Mouse (Mus musculus) induced T-regulatory cell, adult 2 months (primary cell): Measurements from ENCODE around the gene Otud7a.
"Not testable (repeated sequence)": the region's sequence is repeated elsewhere in the genome, so short reads cannot be mapped to it uniquely, and the experiment has no call there.

Source experiments
- DNase-seq: peaks from one replicate; pipeline ENCODE4 v3.0.0-alpha.2; 2012; ENCODE audit warnings: low read depth

Gene Otud7a

DNA sequence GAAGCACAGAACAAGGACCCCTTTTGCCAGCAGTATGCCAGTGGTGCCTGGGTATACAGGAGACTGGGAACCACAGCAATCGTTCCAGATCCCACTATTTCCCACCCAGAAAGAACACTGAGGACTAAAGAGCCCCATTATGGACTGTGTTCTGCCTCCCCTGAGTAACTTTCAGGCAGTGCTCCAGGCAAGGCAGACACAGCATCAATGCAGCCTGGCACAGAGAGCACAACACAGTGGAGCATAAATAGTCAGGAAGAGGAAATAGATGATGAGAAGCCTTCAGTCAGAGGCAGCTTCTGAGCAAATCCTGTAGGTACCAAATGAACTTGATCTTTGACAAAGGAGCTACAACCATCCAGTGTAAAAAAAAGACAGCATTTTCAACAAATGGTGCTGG is 115.1 kb downstream of the Otud7a start:
- no peak for DNase-seq

GRCm38 (mm10) chr7:63583310-63583709 is 138.8 kb downstream of the Otud7a start:
- no peak for DNase-seq

DNA sequence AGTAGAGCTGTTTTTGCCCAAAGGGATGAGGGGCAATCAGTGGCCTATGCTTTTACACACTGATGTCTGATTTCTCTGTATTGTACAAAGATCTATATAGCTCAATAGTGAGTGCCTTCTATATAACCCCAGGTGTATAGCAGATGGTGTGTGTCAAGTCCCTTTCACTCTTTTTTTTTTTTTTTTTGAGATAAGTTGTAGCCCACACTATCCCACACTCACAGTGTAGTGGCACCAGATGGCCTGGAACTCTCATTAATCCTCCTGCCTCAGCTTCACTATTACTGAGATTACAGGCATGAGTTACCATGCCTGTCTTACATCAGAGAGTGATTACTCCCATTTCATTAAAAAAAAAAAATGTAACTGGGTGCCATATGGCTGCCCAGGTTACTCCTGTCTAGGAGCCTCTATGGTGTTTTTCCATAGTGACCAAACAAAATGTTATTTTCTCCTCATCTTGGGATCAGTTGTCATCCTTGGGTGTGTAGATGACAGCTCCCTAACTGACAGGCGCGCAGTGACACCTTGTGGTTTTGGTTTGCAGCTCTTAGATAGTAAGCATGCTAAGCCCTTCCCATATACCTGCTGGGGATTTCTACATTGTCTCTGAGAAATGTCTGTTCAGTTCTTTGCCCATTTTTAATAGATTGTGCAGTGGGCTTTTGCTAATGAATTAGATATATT is 141.8 kb downstream of the Otud7a start:
- no peak for DNase-seq

DNA sequence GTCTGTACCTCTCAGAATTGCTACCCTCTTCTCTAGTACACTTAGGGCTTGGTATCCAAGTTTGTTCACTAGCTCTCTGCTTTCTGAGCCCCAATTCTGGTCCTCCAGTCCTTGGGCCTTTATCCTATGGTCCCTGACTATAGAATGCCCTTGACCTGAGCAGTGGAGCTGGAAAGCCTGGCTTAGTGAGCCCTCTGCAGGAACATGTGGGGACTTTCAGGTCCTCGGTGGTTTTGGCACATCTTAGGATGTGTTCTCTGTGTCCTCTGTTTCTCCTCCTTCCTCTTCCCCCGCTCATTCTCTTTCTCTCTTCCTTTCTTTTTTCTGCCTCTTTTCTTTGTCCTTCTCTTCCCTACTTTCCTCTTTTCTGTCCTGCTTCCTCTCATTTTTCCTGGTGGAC is 145.8 kb downstream of the Otud7a start:
- no peak for DNase-seq

DNA sequence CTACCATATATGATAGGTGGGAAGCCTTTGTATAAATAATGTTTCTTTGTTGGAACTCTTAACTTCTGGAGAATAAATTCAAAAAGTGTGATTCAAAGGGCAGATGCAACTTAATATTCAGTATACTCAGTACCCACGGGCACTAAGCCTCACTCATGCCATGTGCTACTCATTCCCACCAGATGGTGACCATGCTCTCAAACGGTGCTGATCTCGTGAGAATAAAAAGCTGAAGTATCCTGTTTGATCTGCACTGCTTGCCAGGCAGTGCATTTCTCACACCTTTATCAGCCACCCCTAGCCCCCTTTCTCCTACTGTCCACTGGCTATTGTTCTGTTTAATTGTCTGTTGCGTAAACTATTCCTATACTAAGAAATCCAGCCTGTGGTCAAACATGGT is 146.8 kb downstream of the Otud7a start:
- no peak for DNase-seq

- no peak for DNase-seq
Observed at GRCm38 (mm10) chr7:63592061-63592460, 147.5 kb downstream of the Otud7a start.

- DNase-seq = no peak
Observed at GRCm38 (mm10) chr7:63604827-63605226, 160.3 kb downstream of the Otud7a start.

DNA sequence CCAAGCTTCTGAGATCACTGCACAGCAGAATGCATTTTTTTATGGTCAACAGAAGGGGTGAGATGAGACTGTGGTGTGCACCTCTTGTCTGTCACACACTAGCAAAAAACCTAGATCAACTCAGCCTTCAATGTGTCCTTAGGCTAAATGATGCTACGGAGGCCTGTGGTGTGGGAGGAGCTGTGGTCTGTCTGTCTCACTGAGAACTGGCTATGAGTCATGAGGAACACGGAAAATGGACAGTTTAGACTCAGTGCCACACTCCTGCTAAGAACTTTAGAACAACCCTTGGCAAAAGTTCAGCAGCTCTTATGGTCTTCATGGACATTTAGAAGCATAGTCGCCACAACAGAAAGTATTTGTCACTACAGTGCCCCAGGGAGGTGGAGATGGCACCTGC is 172.5 kb downstream of the Otud7a start:
- no peak for DNase-seq

- no peak for DNase-seq
Observed at GRCm38 (mm10) chr7:63620776-63621340, 176.3 kb downstream of the Otud7a start.

DNA sequence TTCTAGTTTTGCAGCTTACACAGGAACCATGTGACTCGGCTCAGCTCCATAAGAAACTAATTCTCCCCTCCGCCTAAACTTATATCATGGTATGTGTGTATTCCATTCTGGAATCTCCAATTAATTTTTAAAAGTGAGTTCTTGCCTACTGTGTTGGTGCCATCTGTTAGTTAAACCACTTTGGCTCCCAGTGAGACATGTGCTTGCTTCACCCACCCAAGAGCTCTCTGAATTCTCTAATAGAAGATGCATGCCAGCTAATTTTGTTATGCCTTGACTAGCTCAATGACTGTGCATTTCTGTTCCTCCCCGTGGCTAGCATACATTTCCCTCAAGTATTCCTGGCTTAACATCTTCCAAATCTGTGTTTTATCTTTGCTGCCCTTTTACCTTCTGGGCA is 193.1 kb downstream of the Otud7a start:
- no peak for DNase-seq

DNA sequence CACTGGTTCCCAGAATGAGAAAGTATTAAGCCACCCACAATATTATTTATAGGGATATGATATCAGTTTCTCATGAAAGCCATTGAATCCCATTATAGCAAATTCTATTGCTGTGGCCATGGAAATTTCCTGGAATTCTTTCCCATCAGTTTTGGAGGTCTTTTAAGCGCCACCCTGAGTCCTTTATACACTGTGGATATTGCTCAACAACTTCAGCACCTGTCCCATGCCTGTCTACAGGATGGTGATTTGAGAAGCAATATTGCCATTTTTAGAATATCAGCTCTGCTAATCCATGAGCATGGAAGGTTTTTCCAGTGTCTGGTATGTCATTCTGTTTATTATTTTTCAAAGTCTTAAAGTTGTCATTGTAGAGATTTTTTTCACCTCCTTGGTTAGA is 199.5 kb downstream of the Otud7a start:
- DNase-seq = no peak

GRCm38 (mm10) chr7:63647136-63647535 is 202.6 kb downstream of the Otud7a start:
- DNase-seq = no peak

DNA sequence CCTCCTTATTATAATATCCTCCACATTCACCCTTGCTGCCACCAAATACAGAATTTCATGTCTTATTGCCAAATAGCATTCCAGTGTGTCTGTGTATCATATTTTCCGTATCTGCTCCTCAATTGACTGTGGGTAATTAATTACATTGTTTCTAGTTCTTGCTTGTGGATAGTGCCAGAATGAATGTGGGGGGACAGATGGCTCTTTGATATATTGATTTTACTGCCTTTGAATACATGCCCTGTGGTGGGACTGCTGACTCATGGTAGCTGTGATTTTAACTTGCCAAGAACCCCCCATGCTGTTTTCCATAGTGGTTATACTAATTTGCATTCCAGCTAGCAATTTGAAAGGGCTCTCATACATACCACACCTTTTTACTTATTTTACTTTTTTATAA is 215.7 kb downstream of the Otud7a start:
- DNase-seq = no peak

DNA sequence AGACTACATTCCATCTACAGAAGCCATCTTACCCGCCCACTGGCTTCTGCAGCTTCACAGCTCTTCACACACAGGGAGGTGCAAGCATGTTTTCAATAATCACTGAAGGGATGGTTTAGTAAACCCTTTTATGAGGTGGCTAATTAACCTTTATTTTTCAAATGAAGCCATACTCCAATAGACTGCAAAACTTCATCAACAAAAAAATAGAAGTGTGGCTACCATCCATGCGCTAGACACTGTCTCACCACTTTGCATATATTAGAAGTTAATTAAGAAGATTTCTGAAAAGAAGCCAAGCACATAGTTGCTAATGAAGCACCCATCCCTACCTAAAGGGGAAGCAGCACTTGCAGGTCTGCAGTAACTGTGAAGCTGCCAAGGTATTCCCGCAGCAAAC is 218.2 kb downstream of the Otud7a start:
- DNase-seq = no peak

GRCm38 (mm10) chr7:63665496-63665895 is 220.9 kb downstream of the Otud7a start:
- DNase-seq = no peak

DNA sequence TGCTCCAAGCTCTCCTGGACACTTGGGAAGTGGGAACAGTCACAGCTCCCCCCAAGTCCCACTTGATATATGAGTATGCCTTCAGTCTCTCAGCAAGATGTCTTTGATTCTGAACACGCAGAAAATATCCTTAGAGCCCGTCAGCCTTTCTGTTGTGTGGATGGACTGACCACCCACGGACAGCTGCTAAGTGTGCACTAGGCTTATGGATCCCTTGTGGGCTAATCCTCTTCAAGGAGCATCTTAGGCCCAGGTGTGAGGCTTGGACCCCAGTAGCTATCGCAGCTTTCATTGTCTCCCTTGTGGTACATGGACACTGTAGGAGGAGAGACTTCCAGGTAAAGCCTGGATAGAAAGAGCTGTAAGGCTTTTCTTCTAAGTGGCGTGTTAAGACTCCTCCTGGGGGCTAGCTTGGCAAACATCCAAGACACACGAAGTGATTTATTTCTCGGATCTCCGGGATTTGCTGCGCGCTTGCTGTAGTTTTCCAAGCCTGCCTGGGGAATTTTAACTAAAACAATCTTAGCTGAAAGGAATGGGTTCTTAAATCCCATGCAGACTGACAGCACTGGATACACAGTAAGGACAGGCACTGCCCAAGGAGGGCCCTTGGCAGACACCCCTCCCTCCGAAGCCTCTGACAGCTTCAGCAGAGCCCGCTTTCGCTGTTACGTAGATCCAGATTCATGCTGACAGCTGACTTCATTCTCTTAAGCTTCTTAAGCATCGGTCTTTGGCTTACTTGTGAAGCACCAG is 223.6 kb downstream of the Otud7a start:
- DNase-seq = no peak

DNA sequence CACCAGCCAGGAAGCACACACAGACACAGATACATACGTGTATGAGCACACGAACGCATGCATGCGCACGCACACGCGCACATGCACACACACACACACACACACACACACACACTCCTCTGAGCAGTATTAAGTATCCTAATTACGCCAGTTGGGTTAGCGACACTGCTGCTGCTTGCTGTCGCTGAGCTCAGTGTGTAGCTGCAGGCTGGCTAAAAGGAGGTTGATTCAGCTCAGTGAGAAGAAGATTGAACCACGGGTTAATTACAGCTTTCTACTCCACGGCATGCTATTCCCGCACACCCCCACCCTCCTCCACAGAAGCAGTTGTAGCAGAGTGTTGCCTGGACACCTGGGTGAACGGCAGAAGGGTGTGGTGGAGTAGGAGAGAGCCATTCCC is 224.4 kb downstream of the Otud7a start:
- no peak for DNase-seq

- not testable (repeated sequence) for DNase-seq
Observed at GRCm38 (mm10) chr7:63670911-63671310, 226.4 kb downstream of the Otud7a start.

DNA sequence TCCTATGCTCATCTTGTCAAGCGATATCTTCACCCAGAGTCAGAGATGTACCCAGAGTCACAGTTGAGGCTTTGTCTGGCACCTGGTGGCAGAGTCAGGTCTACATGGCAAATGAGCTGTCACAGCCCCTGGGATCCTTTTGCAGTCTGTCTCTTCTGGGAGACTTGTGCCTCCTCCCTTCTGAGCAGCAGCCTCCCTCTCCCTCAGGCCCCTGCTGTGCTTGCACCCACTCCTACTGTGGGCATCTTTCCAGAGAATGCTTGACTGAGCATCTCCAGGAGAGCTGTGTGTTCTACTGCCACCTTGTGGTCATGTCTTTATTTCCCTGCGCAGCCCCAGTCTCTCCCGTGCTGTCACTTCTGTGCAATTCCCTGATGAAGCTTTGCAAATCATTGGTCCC is 227.4 kb downstream of the Otud7a start:
- peak; percentile 44 for DNase-seq

- DNase-seq = no peak
Observed at GRCm38 (mm10) chr7:63676631-63677030, 232.1 kb downstream of the Otud7a start.

- DNase-seq = no peak
Observed at GRCm38 (mm10) chr7:63677149-63677548, 232.6 kb downstream of the Otud7a start.

- DNase-seq = no peak
Observed at GRCm38 (mm10) chr7:63687056-63687455, 242.5 kb downstream of the Otud7a start.

DNA sequence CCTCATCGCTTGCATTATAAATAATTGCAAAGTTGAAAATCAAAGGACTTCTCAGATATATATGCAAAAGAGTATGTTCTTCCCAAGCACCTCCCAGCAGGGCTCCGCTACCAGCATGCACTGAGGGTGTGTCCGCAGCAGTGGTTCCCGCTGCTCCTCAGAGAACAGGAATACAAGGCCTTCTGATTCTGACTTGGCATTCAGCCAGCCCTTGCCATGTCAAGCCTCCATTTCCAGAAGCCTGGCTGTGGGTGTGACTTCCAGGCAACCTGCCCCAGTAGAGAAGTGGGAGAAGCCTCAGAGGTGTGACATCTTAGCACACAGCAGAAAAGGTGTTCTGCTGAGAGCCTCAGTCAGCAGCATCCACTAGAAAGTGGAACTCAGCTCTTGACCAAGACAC is 253.4 kb downstream of the Otud7a start:
- no peak for DNase-seq
